ENCODE assay signal across 8 mouse cellular contexts in genomic region chr13:83604785-83605184, GRCm38 (mm10).
DNase-seq lines count a peak whose midpoint lies in the region; ATAC-seq and TF ChIP-seq lines count a peak whose summit lies in the region.

No protein-coding gene starts in this region.

- ATAC-seq in heart, embryonic 13.5 days (ENCODE audit: extremely low read depth, insufficient number of reproducible peaks, low FRiP score, low TSS enrichment): no peak
- ATAC-seq in heart, embryonic 16.5 days (replicated peaks; ENCODE audit: extremely low read depth, insufficient read depth, low FRiP score): no peak
- no peak for ATAC-seq in midbrain, embryonic 16.5 days

- TF ChIP-seq POLR2A in bone marrow macrophage, adult 2 months (IDR thresholded peaks at IDR 0.05; ENCODE audit: borderline replicate concordance, low read depth, low read length): no peak

- 57% methylated on average over 4 of the region's 4 CpGs for WGBS in heart, embryonic 13.5 days
- WGBS in heart, embryonic 16.5 days: 46% methylated on average over 4 of the region's 4 CpGs
- 17% methylated on average over 4 of the region's 4 CpGs for WGBS in midbrain, embryonic 16.5 days

- peak overlapping the region; percentile 42 for H3K4me2 ChIP-seq in heart, embryonic 13.5 days
- H3K4me2 ChIP-seq in heart, embryonic 16.5 days (ENCODE audit: low read depth, low read length): peak overlapping the region; percentile 29; the same call in 1 of the 2 replicates
- H3K4me2 ChIP-seq in midbrain, embryonic 16.5 days (ENCODE audit: low read length): no peak overlapping the region

- H3K9me3 ChIP-seq in heart, embryonic 13.5 days: no peaks in the 10 kb centered on the region
- H3K9me3 ChIP-seq in heart, embryonic 16.5 days (replicated peaks; ENCODE audit: control insufficient read depth, low read length): no peaks in the 10 kb centered on the region
- no peaks in the 10 kb centered on the region for H3K9me3 ChIP-seq in midbrain, embryonic 16.5 days (replicated peaks; ENCODE audit: control insufficient read depth, low read length, poor library complexity, severe bottlenecking)

- peak overlapping the region; percentile 95 for H3K27ac ChIP-seq in heart, embryonic 13.5 days (replicated peaks)
- peak overlapping the region; percentile 79 for H3K27ac ChIP-seq in bone marrow macrophage, adult 2 months (ENCODE audit: insufficient read depth, low read depth, low read length)
- H3K27ac ChIP-seq in heart, embryonic 16.5 days (ENCODE audit: low read length): peak overlapping the region; percentile 95
- H3K27ac ChIP-seq in midbrain, embryonic 16.5 days (ENCODE audit: low read length): 0 out of 2 replicates have a peak overlapping the region, but pooled peaks have one; percentile 17

- H3K4me3 ChIP-seq in heart, embryonic 13.5 days: no peak overlapping the region
- no peak overlapping the region for H3K4me3 ChIP-seq in bone marrow macrophage, adult 2 months (ENCODE audit: insufficient read depth, low read length)
- H3K4me3 ChIP-seq in heart, embryonic 16.5 days (ENCODE audit: low read length): no peak overlapping the region
- H3K4me3 ChIP-seq in midbrain, embryonic 16.5 days (ENCODE audit: low read depth, low read length): no peak overlapping the region

- peaks cover 59% of the 10 kb centered on the region for H3K4me1 ChIP-seq in heart, embryonic 13.5 days
- peaks cover 32% of the 10 kb centered on the region for H3K4me1 ChIP-seq in bone marrow macrophage, adult 2 months (ENCODE audit: control insufficient read depth, insufficient read depth, low read length)
- H3K4me1 ChIP-seq in heart, embryonic 16.5 days (ENCODE audit: control insufficient read depth, insufficient read depth, low read length): peaks cover 26% of the 10 kb centered on the region
- peaks cover 15% of the 10 kb centered on the region for H3K4me1 ChIP-seq in midbrain, embryonic 16.5 days (ENCODE audit: control insufficient read depth, insufficient read depth, low read length)

- no peak for TF ChIP-seq CTCF in bone marrow macrophage, adult 2 months (IDR thresholded peaks at IDR 0.05; ENCODE audit: low read depth, low read length)

- peak overlapping the region; percentile 47 for H3K9ac ChIP-seq in heart, embryonic 13.5 days
- H3K9ac ChIP-seq in heart, embryonic 16.5 days (ENCODE audit: low read length): peak overlapping the region; percentile 34; the same call in 1 of the 2 replicates
- 0 out of 2 replicates have a peak overlapping the region, but pooled peaks have one; percentile 7 for H3K9ac ChIP-seq in midbrain, embryonic 16.5 days (ENCODE audit: low read depth, low read length)

- DNase-seq in heart, postnatal 25 days (ENCODE audit: low spot score): no peak
- DNase-seq in gastrocnemius, postnatal 4 days (ENCODE audit: low spot score in 2 of 2): no peak
- DNase-seq in adrenal gland, postnatal 4 days (ENCODE audit: low spot score in 2 of 2): no peak
- DNase-seq in T-cell, adult 2 months (ENCODE audit: low spot score): no peak

- no peaks in the 10 kb centered on the region for H3K27me3 ChIP-seq in heart, embryonic 13.5 days (replicated peaks)
- no peaks in the 10 kb centered on the region for H3K27me3 ChIP-seq in heart, embryonic 16.5 days (ENCODE audit: control insufficient read depth, insufficient read depth, low read length)
- no peaks in the 10 kb centered on the region for H3K27me3 ChIP-seq in midbrain, embryonic 16.5 days (ENCODE audit: control insufficient read depth, insufficient read depth, low read depth, low read length)

- intact Hi-C loops in heart, postnatal 25 days (cut with DNase I): no loop called here

- H3K36me3 ChIP-seq in heart, embryonic 13.5 days: 0 out of 2 replicates have a peak, but pooled peaks cover 2% of the 10 kb centered on the region
- no peaks in the 10 kb centered on the region for H3K36me3 ChIP-seq in heart, embryonic 16.5 days (ENCODE audit: control insufficient read depth, insufficient read depth)
- no peaks in the 10 kb centered on the region for H3K36me3 ChIP-seq in midbrain, embryonic 16.5 days (ENCODE audit: control insufficient read depth, insufficient read depth, low read length)

Comparison
In these comparisons a context has a peak if more than half of its experiments do, and no peak if none do; other contexts are left out.
1. H3K27ac ChIP-seq: peak in every context shown above with its lines; median percentile 95 in heart, embryonic 13.5 days; 95 in heart, embryonic 16.5 days; 79 in bone marrow macrophage, adult 2 months; 17 in midbrain, embryonic 16.5 days.